Mouse (Mus musculus) bone marrow macrophage, adult 2 months (primary cell): ENCODE measurements at regions not wholly inside any gene's neighbourhood (a gene's known extent, or its start where the extent isn't known, plus 50 kb on each side); places are given as distances from the start of the nearest gene placed in this dataset.

Experiments used
- CTCF ChIP-seq: IDR thresholded peaks from 2 replicates; pipeline ENCODE4 v1.5.1; 2012; ENCODE audit warnings: low read depth, mild to moderate bottlenecking, low read length, moderate library complexity
- POLR2A ChIP-seq: IDR thresholded peaks from 2 replicates; pipeline ENCODE4 v1.6.1; 2012; ENCODE audit warnings: mild to moderate bottlenecking, low read depth, low read length, borderline replicate concordance

- TF ChIP-seq CTCF = no peak
- no peak for TF ChIP-seq POLR2A
Measured at GRCm38 (mm10) chr15:62220620-62221019, 1297.8 kb upstream of the A1bg start.
